Mouse (Mus musculus): ENCODE results near the gene Has1. TPM values are rescaled to one million over a fixed set of nuclear protein-coding genes. Genes with fewer than 3 reads are reported as not detected.
A peak's percentile ranks its signal among the peaks of the same experiment; 100 is the strongest.

Has1 gene
- polyA plus RNA-seq, 1 experiment from 2014 or later: 1.7 TPM

DNA sequence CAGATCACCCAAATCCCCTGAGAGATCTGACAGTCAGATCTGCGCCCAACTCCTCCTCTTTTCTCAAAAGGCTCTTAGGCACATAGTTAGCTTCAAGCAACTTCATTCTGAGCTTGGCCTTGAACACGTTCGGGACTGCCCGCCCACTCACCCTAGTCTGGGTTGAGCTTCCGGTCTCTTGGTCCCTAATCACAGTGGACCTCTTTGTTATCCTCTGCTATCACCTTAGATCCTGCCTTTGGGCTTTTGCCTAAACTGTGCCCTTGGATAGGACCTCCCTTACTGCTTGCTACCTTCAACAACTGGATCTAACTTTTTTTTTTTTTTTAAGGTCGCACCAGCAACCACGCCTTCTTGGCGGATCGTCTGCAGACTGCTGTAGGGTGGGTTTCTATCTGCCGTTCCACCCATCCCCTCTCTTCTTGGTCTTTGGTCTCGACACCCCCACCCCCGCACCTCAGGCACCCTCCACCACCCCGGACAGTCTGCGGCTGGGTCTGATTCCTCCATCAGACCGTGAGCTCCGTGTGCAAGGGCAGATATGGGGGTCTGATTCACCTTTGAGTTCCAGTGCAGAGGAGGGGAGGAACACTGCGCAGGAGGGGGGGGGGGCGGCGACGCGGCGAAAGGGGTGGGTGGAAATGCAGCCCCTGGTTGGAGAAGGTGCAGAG, 28.9 kb downstream of the Has1 start:
- peaks cover 17% of the 10 kb centered on the region for H3K4me1 ChIP-seq (ENCODE audit: control insufficient read depth, insufficient read depth, low read depth, low read length)
- peak overlapping the region; percentile 98 for H3K9ac ChIP-seq (ENCODE audit: low read depth, low read length)
- H3K4me2 ChIP-seq (ENCODE audit: low read length): peak overlapping the region; percentile 58
- no peaks in the 10 kb centered on the region for H3K9me3 ChIP-seq (ENCODE audit: control insufficient read depth, low read length)
- H3K27me3 ChIP-seq (replicated peaks; ENCODE audit: control insufficient read depth, insufficient read depth, low read length): no peaks in the 10 kb centered on the region
- peak overlapping the region; percentile 87 for H3K4me3 ChIP-seq (ENCODE audit: low read length)
- WGBS: under 1% methylated on average over 20 of the region's 22 CpGs
- ATAC-seq: peak; percentile 70
- H3K36me3 ChIP-seq (ENCODE audit: control insufficient read depth, insufficient read depth, low read length): no peaks in the 10 kb centered on the region
- peak overlapping the region; percentile 100 for H3K27ac ChIP-seq (ENCODE audit: low read depth, low read length)

DNA sequence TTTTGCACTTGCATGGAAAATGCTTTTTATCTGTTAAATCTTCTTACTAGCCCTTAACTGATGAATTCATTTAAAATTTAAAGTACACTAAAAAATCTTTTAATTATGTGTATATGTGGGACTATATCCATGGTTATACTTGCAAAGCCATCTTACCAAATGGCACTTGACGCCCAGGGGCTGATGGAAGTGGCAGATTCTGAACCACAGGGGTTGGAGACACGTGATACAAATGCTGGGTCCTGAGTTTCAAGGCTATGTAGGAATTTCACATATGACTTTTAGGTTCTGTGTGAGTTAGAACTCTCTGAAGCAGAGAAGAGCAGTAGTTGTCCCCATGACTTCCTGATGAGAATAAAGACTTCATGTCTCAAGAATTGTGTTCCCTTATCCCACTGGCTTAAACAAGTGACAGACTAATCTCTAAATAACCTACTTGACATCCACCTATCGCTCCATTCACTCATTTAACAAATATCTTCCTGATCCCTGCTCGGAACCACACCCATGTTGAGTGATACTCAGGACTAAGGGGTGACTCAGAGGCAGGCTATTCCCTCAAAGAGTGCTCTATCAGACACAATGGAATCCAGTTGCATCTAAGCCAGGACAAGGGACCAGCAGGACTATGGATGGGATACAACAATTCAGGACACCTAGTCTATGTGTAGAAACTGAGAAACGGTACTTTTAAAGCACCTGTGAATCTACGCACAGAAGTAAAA, 31.2 kb downstream of the Has1 start:
- Histone ChIP-seq H3K27ac (ENCODE audit: low read depth, low read length) (no peak overlapping the region), H3K4me3 (ENCODE audit: low read length) (no peak overlapping the region), H3K4me1 (ENCODE audit: control insufficient read depth, insufficient read depth, low read depth, low read length) (0 out of 2 replicates have a peak, but pooled peaks cover 2% of the 10 kb centered on the region), H3K4me2 (ENCODE audit: low read length) (no peak overlapping the region), H3K36me3 (ENCODE audit: control insufficient read depth, insufficient read depth, low read length) (no peaks in the 10 kb centered on the region), H3K9ac (ENCODE audit: low read depth, low read length) (no peak overlapping the region), H3K9me3 (ENCODE audit: control insufficient read depth, low read length) (no peaks in the 10 kb centered on the region), H3K27me3 (replicated peaks; ENCODE audit: control insufficient read depth, insufficient read depth, low read length) (no peaks in the 10 kb centered on the region)
- WGBS: 82% methylated on average over 6 of the region's 6 CpGs
- ATAC-seq: no peak

- Histone ChIP-seq H3K4me2 (ENCODE audit: low read length) (no peak overlapping the region), H3K9me3 (ENCODE audit: control insufficient read depth, low read length) (no peaks in the 10 kb centered on the region; the same call in 1 of the 2 replicates), H3K27ac (ENCODE audit: low read depth, low read length) (no peak overlapping the region), H3K36me3 (ENCODE audit: control insufficient read depth, insufficient read depth, low read length) (no peaks in the 10 kb centered on the region), H3K4me3 (ENCODE audit: low read length) (no peak overlapping the region), H3K9ac (ENCODE audit: low read depth, low read length) (no peak overlapping the region), H3K27me3 (replicated peaks; ENCODE audit: control insufficient read depth, insufficient read depth, low read length) (no peaks in the 10 kb centered on the region), H3K4me1 (ENCODE audit: control insufficient read depth, insufficient read depth, low read depth, low read length) (no peaks in the 10 kb centered on the region)
- 63% methylated on average over 2 of the region's 2 CpGs for WGBS
- ATAC-seq: no peak
Observed at GRCm38 (mm10) chr17:17795527-17795926, 59.5 kb downstream of the Has1 start.

MicroRNAs encoded within 50 kb of the gene (microRNA counts, 519-probe panel; counts per million panel counts)
- microRNA mmu-let-7e (3,846 counts per million, percentile 96 among the panel's probes with 10 or more counts), microRNA mmu-miR-125a-3p (2,731 counts per million, percentile 72 among the panel's probes with 10 or more counts), microRNA mmu-miR-125a-5p (4,264 counts per million, percentile 99 among the panel's probes with 10 or more counts), microRNA mmu-miR-99b (3,408 counts per million, percentile 89 among the panel's probes with 10 or more counts)

Small RNA genes within 50 kb of the gene (microRNA-seq; reads per million reads assigned to microRNA genes)
- gene Gm25927: not detected
- gene Mir125a: 5,308 reads per million, percentile 91 among the genes with 10 or more reads in this experiment
- gene Mir99b: 20,921 reads per million, percentile 98 among the genes with 10 or more reads in this experiment
- gene Mirlet7e: not detected

Other genes with a start within 250 kb of the Has1 start
- 7.2 and 7.5 TPM in 2 replicates for gene Lnpep, start 230.2 kb downstream of the Has1 start, polyA plus RNA-seq (2015; fragmentation: Nextera tagmentation; extraction: Ambion mirVana)
- gene Vmn2r90, start 151.5 kb downstream of the Has1 start, polyA plus RNA-seq (2015; fragmentation: Nextera tagmentation; extraction: Ambion mirVana): not detected in 2 replicates
- gene Spaca6, start 28.0 kb downstream of the Has1 start, polyA plus RNA-seq (2015; fragmentation: Nextera tagmentation; extraction: Ambion mirVana): 24.4 and 24.6 TPM in 2 replicates
- gene Fpr1, start 28.7 kb upstream of the Has1 start, polyA plus RNA-seq (2015; fragmentation: Nextera tagmentation; extraction: Ambion mirVana): 0.15 and 0.30 TPM in 2 replicates
- gene Fpr2, start 32.6 kb upstream of the Has1 start, polyA plus RNA-seq (2015; fragmentation: Nextera tagmentation; extraction: Ambion mirVana): 0.31 and 0.41 TPM in 2 replicates
- not detected in 2 replicates for gene Fpr3, start 32.6 kb upstream of the Has1 start, polyA plus RNA-seq (2015; fragmentation: Nextera tagmentation; extraction: Ambion mirVana)
- gene Fpr-rs4, start 166.5 kb upstream of the Has1 start, polyA plus RNA-seq (2015; fragmentation: Nextera tagmentation; extraction: Ambion mirVana): not detected in 2 replicates
- gene Vmn2r124, start 194.2 kb upstream of the Has1 start, polyA plus RNA-seq (2015; fragmentation: Nextera tagmentation; extraction: Ambion mirVana): 0.03 TPM in 1 of 2 replicates, not detected in the other
- gene Vmn2r91, start 229.8 kb upstream of the Has1 start, polyA plus RNA-seq (2015; fragmentation: Nextera tagmentation; extraction: Ambion mirVana): not detected in 2 replicates

Measured in hindbrain, embryonic 16.5 days (tissue).